Mouse (Mus musculus): Measurements from ENCODE around the gene Eps15.

GRCm38 (mm10) chr4:109401176-109401689 is 121.2 kb downstream of the Eps15 start:
- peak; percentile 72 for TF ChIP-seq CTCF (IDR thresholded peaks at IDR 0.05; ENCODE audit: low read depth)
- TF ChIP-seq EP300 (IDR thresholded peaks at IDR 0.05; ENCODE audit: low read depth), result no peak

Measured in liver, embryonic 14.5 days (tissue).